Mouse (Mus musculus) embryonic facial prominence, embryonic 11.5 days (tissue): ENCODE data around the gene Pdcd2l. TPM values are rescaled to one million over a fixed set of nuclear protein-coding genes. Genes with fewer than 3 reads are reported as not detected.

Experiments
- ATAC-seq: fragments of 200-750 bp; cut with Nextera tagmentation; replicated peaks from 2 replicates; pipeline ENCODE4 v1.8.0; 2017; ENCODE audit warnings: low read depth; ENCODE audit not compliant: insufficient number of reproducible peaks, low FRiP score, low TSS enrichment
- DNase-seq: peaks from one replicate; pipeline ENCODE4 v3.0.0-alpha.2; 2015; ENCODE audit warnings: low spot score
- H3K27ac ChIP-seq: fragments of 300-500 bp; sonication (generic); replicated peaks from 2 replicates; pipeline ENCODE4 v1.5.1; 2014; ENCODE audit warnings: mild to moderate bottlenecking, low read depth, low read length, control low read depth
- H3K27me3 ChIP-seq: fragments of 300-500 bp; sonication (generic); 2 replicates; pipeline ENCODE4 v1.6.1; 2014; ENCODE audit warnings: mild to moderate bottlenecking, low read length, moderate library complexity, mixed read lengths; ENCODE audit not compliant: control insufficient read depth, insufficient read depth
- H3K36me3 ChIP-seq: fragments of 300-500 bp; sonication (generic); replicated peaks from 2 replicates; pipeline ENCODE4 v1.6.1; 2014; ENCODE audit warnings: low read depth, mild to moderate bottlenecking, low read length, moderate library complexity, mixed read lengths; ENCODE audit not compliant: control insufficient read depth, insufficient read depth
- H3K4me1 ChIP-seq: fragments of 300-500 bp; sonication (generic); 2 replicates; pipeline ENCODE4 v1.6.1; 2014; ENCODE audit warnings: low read length, mixed read lengths; ENCODE audit not compliant: control insufficient read depth, insufficient read depth
- H3K4me2 ChIP-seq: fragments of 300-500 bp; sonication (generic); 2 replicates; pipeline ENCODE4 v1.6.1; 2014; ENCODE audit warnings: low read depth, mild to moderate bottlenecking, control low read depth, low read length, moderate library complexity
- H3K4me3 ChIP-seq: fragments of 300-500 bp; sonication (generic); 2 replicates; pipeline ENCODE4 v1.5.1; 2014; ENCODE audit warnings: low read depth, low read length, control low read depth
- H3K9ac ChIP-seq: fragments of 300-500 bp; sonication (generic); replicated peaks from 2 replicates; pipeline ENCODE4 v1.6.1; 2014; ENCODE audit warnings: mild to moderate bottlenecking, control low read depth, low read length
- H3K9me3 ChIP-seq: fragments of 300-500 bp; sonication (generic); replicated peaks from 2 replicates; pipeline ENCODE4 v1.6.1; 2016; ENCODE audit warnings: mild to moderate bottlenecking, low read length, inconsistent platforms, mixed read lengths; ENCODE audit not compliant: control insufficient read depth
- WGBS: fragments of 180-500 bp; shearing (Covaris S2); extraction: QIAGEN DNeasy Blood & Tissue Kit; methylation state at CpG from one replicate; pipeline ENCODE4 v1.1.7; 2014; 5-methylcytosine and 5-hydroxymethylcytosine counted together
- polyA plus RNA-seq: library from polyadenylated mRNA; unstranded; fragments of >200 nt; fragmentation: Nextera tagmentation; extraction: Ambion mirVana; gene quantifications from 2 replicates; pipeline ENCODE4 v1.2.1, GENCODE M21; 2014

Pdcd2l gene
- polyA plus RNA-seq, 1 experiment from 2014 or later, result 59.0 TPM

DNA sequence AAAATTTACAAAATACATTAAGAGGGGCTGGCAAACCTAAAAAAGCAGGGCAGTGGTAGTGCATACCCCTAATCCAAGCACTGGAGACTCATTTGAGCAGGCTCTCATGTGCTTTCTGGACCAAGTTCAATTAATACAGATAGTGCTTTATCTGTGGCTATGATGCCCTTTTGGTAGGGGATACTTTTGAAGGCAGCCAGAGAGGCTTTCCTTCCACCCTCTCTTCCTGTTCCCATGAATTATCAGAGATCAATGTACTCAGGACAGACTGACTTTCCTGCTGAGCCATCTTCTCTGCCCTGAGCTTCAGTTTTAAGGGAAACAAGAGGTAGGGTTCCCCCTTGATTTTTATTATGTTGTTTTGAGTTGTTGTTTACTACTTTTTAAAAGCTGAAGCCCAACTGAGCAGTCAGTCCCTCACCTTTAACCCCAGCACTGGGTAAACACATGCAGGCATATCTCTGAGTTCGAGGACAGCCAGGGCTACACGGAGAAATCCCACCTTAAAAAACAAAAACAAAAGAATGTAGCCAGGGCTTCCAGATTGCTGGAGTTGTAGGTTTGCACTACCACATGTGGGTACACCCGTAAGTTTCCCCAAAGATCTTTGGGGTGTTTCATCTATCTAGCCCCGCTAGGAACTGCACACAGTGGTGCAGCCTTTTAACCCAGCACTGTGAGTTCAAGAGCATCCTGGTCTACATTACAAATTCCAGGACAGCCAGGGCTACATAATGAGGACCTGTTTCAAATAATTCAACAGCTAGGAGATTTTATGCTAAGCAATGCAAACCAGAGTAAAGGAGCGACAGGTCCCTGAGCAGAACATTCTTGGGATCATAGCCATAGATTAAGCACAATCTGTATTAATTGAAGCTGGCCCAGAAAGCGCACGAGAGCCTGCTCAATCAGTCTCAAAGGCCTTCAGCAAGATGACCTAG, 36.6 kb upstream of the Pdcd2l start:
- H3K9ac ChIP-seq, result no peak overlapping the region; the same call in 1 of the 2 replicates
- 0 out of 2 replicates have a peak overlapping the region, but pooled peaks have one; percentile 48 for H3K27ac ChIP-seq
- WGBS, result 40% methylated on average over 7 of the region's 7 CpGs
- no peak for DNase-seq
- no peaks in the 10 kb centered on the region for H3K27me3 ChIP-seq
- H3K4me2 ChIP-seq, result peak overlapping the region; percentile 70
- H3K4me1 ChIP-seq, result no peaks in the 10 kb centered on the region
- no peaks in the 10 kb centered on the region for H3K9me3 ChIP-seq
- H3K36me3 ChIP-seq, result no peaks in the 10 kb centered on the region; the same call in 1 of the 2 replicates
- ATAC-seq, result no peak
- H3K4me3 ChIP-seq, result peak overlapping the region; percentile 40

DNA sequence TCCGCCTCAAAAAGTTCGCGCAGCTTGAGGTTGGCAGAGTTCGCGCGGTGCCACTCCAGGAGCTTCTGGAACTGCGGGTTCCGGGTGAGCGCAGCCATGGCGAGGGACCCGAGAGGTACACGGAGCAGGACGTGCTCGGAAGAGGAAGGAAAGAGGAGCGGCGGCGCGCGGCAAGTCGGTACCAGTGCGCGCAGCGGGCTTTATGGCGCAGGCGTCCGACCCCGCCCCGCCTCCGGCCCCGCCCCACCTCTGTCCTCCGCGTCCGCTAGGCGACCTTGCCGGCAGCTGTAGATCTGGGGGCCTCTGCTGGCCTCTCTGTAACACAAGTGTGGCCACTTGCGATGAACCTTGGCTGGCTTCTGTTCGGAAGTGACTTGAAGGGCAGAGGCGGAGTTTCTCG, 33.7 kb upstream of the Pdcd2l start, which contains the start of gene Gpi1:
Gpi1 (minus strand) TSS at position 221 of the 400 bp plus-strand sequence.
- Histone ChIP-seq H3K36me3 (no peaks in the 10 kb centered on the region; the same call in 1 of the 2 replicates), H3K27ac (peak within 1 kb of the TSS; percentile 72; the same call in 1 of the 2 replicates), H3K27me3 (no peaks in the 10 kb centered on the region), H3K4me3 (peak within 1 kb of the TSS; percentile 73), H3K9ac (peak within 1 kb of the TSS; percentile 81), H3K4me1 (no peaks in the 10 kb centered on the region), H3K9me3 (no peaks in the 10 kb centered on the region), H3K4me2 (peak within 1 kb of the TSS; percentile 69)
- under 1% methylated on average over 39 of the region's 39 CpGs for WGBS
- DNase-seq, result peak; percentile 93
- ATAC-seq, result peak; percentile 70

DNA sequence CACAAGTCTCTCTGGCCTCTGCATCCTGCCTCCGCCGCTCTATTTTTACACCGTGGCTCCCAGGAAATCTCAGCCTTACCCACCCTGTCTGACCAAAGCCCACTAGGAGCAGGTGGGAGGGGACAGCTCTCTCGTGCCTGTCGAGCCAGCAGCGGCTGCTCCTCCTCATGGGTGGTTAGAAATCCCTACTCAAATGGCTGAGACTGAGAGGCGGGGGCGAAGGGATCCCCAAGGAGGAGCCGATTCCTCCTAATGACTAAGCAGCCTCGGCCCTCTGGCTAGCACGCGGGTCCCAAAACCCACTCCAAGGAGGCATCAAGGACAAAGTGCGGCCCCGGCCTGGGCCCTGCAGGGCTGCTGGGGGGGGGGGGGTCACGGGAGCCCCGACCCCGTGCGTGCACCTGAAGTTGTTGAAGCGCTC, 33.2 kb upstream of the Pdcd2l start:
- DNase-seq, result peak; percentile 68
- Histone ChIP-seq H3K9me3 (no peaks in the 10 kb centered on the region), H3K9ac (peak overlapping the region; percentile 81), H3K27me3 (no peaks in the 10 kb centered on the region), H3K4me3 (peak overlapping the region; percentile 73), H3K36me3 (no peaks in the 10 kb centered on the region; the same call in 1 of the 2 replicates), H3K27ac (peak overlapping the region; percentile 72; the same call in 1 of the 2 replicates), H3K4me1 (no peaks in the 10 kb centered on the region), H3K4me2 (peak overlapping the region; percentile 69)
- ATAC-seq, result peak; percentile 26
- WGBS, result 1% methylated on average over 18 of the region's 19 CpGs

DNA sequence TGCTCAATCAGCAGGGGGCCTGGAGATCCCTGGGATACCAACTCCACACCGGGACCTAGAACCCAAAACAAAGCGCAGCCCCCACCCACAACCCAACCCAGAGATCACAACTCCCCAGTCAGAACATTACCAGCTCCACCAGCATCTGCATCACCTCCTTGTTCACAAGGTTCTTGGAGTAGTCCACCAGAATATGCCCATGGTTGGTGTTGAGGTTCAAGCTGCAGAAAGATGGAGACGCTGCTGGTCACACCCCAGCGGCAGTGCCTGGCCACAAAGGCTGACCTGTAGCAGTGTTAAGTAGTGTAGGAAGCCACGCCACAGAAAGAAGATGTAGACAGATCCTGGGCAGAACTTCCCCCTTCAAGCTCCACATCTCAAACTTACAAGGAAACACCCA, 32.7 kb upstream of the Pdcd2l start:
- H3K9me3 ChIP-seq, result no peaks in the 10 kb centered on the region
- H3K9ac ChIP-seq, result peak overlapping the region; percentile 81
- H3K27ac ChIP-seq, result no peak overlapping the region
- H3K27me3 ChIP-seq, result no peaks in the 10 kb centered on the region
- DNase-seq, result no peak
- WGBS, result 17% methylated on average over 5 of the region's 5 CpGs
- H3K4me2 ChIP-seq, result peak overlapping the region; percentile 69
- H3K4me3 ChIP-seq, result peak overlapping the region; percentile 73
- H3K36me3 ChIP-seq, result no peaks in the 10 kb centered on the region; the same call in 1 of the 2 replicates
- H3K4me1 ChIP-seq, result no peaks in the 10 kb centered on the region
- ATAC-seq, result no peak

DNA sequence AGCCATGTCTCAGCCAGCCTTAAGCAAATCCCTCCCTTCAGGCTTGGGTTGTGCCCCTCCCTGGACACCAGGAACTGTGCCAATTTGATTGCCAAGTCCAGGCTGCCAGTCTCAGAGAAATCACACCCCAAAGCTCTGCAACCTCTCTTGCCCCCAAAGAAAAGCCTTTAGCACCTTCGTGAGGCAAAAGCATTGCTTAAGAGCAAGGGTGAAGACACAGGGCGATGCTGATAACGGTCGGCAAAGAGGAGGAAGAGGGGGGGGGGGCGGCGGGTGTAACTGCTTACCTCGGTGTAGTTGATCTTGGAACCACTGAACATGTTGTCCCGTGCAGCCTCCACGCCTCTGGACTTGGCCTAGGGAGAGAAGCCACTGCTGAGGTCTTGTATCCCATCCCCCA, 32.2 kb upstream of the Pdcd2l start:
- no peaks in the 10 kb centered on the region; the same call in 1 of the 2 replicates for H3K36me3 ChIP-seq
- no peak overlapping the region for H3K27ac ChIP-seq
- 0 out of 2 replicates have a peak overlapping the region, but pooled peaks have one; percentile 18 for H3K9ac ChIP-seq
- no peaks in the 10 kb centered on the region for H3K9me3 ChIP-seq
- WGBS, result 73% methylated on average over 9 of the region's 9 CpGs
- H3K4me3 ChIP-seq, result peak overlapping the region; percentile 73
- H3K27me3 ChIP-seq, result no peaks in the 10 kb centered on the region
- peak overlapping the region; percentile 69 for H3K4me2 ChIP-seq
- ATAC-seq, result no peak
- H3K4me1 ChIP-seq, result no peaks in the 10 kb centered on the region
- no peak for DNase-seq

DNA sequence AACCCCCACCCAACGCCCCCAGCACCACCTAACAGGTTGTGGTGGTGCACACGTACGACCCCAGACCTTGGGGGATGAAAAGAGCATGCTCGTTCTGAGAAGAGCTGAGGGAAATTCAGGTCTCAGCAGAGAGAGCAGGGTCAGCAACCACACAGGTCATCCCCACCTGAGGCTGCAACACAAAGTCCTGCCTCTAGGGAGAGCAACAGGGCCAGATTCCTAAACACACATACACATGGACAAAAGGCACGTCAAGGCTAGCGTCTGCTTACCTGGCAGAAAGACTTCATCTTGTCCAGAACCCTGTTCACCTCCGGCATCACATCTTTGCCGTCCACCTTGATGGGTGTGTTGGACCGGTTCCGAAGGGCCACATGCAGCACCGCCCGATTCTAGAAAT, 30.4 kb upstream of the Pdcd2l start:
- WGBS, result 93% methylated on average over 12 of the region's 12 CpGs
- no peak for DNase-seq
- Histone ChIP-seq H3K4me2 (no peak overlapping the region), H3K4me3 (no peak overlapping the region), H3K9me3 (no peaks in the 10 kb centered on the region), H3K4me1 (no peaks in the 10 kb centered on the region), H3K36me3 (peaks cover 10% of the 10 kb centered on the region), H3K27me3 (no peaks in the 10 kb centered on the region), H3K9ac (no peak overlapping the region), H3K27ac (no peak overlapping the region)
- ATAC-seq, result no peak

DNA sequence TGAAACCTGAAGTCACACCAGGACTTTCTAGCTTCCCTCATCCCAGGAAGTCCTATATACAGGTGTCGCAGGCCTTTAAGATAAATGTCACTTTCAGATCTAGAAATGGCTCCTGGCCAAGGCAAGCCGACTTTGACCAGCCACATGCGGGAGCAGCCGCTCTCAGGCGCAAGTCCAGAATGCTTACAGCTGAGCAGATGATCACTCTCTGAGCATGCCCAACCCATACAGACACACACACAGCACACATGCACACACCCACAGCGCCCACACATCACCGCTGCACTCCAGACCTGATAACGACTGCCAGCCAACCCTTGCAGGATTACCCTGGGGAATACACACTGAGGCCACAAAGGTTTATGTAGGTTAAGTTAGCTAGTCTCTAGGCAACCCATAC, 29.6 kb upstream of the Pdcd2l start:
- Histone ChIP-seq H3K36me3 (peaks cover 10% of the 10 kb centered on the region), H3K27ac (no peak overlapping the region), H3K4me2 (no peak overlapping the region), H3K9me3 (no peaks in the 10 kb centered on the region), H3K9ac (no peak overlapping the region), H3K27me3 (no peaks in the 10 kb centered on the region), H3K4me3 (no peak overlapping the region), H3K4me1 (no peaks in the 10 kb centered on the region)
- WGBS, result 91% methylated on average over 8 of the region's 8 CpGs
- ATAC-seq, result no peak
- DNase-seq, result no peak

DNA sequence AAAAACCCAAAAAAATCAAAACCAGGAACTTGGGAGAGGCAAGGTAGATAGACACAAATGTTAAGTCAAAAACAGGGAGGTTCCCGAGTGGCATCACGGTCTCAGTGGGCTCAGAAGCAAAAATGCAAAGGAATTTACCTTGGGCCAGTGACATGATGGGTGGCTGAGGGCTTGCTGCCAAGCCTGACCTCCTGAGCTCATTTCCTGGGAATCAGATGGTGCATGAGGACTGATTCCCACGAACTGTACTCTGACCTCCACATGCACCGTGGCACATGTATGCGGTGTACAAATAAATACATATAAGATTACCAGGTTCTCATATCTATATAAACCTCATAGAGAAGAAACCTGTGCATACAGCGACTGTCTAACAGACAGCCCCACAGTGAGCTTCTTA, 27.8 kb upstream of the Pdcd2l start:
- ATAC-seq (no peak), DNase-seq (no peak)
- no peaks in the 10 kb centered on the region for H3K9me3 ChIP-seq
- H3K27ac ChIP-seq, result no peak overlapping the region
- 91% methylated on average over 6 of the region's 6 CpGs for WGBS
- H3K27me3 ChIP-seq, result no peaks in the 10 kb centered on the region
- H3K4me2 ChIP-seq, result no peak overlapping the region
- no peaks in the 10 kb centered on the region for H3K4me1 ChIP-seq
- peaks cover 10% of the 10 kb centered on the region for H3K36me3 ChIP-seq
- no peak overlapping the region for H3K4me3 ChIP-seq
- no peak overlapping the region for H3K9ac ChIP-seq
